Mouse (Mus musculus) cerebellum, adult 9-11 months (tissue): ENCODE data around the gene Gsk3b.
"Not testable (repeated sequence)": the region's sequence is repeated elsewhere in the genome, so short reads cannot be mapped to it uniquely, and the experiment has no call there.

Experiments
- DNase-seq: peaks from one replicate; pipeline ENCODE4 v3.0.0; 2022

Gsk3b gene

DNA sequence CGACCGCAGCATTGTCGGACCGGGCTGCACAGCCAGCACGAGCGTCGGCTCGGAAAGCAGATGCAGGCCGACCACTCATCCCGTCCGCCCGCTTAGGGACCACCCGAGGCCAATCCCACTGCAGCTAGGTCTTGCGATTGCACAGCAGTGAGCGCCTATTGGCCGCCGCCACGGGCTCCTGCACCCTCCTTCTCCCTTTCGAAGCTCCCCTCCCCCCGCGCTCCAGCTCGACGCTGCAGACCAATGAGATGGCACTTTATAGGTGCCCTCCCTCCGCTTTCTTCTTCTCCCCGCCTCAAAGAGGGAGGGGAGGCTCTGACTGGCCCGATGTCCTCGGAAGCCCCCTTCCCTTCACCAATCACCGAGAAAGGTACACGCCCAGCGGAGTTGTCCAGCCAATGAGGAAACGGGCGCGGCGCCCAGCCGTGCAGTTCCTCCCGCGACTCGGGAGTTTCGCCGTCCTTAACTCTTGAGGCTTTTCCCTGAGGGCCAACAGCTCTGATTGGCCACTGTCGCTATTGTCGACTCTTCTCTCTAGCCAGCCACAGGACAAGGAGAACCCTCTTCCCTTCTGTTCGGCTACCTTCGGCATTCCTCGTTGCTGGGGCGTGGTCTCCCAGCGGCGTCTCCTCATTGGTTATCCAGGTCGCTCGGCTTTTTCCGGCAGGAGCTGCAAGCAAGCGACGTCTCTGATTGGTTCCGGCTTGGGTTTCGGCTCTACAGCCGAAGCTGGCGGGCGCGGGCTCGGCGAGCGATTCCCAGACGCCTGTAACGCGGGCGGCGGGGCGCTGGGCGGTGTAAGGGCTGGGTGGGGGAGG is at the start of gene Gsk3b:
Gene Gsk3b, plus strand, starts transcription at position 373 of the 818 bp plus-strand sequence.
- peak; percentile 100 for DNase-seq

GRCm38 (mm10) chr16:38042160-38042559 is 46.6 kb upstream of the Gsk3b start:
- DNase-seq = no peak

- peak; percentile 73 for DNase-seq
Observed at GRCm38 (mm10) chr16:38044551-38044950, 44.2 kb upstream of the Gsk3b start.

GRCm38 (mm10) chr16:38047781-38048558 is 40.8 kb upstream of the Gsk3b start:
- DNase-seq = no peak

GRCm38 (mm10) chr16:38057898-38058297 is 30.9 kb upstream of the Gsk3b start:
- no peak for DNase-seq

GRCm38 (mm10) chr16:38058836-38059235 is 30.0 kb upstream of the Gsk3b start:
- DNase-seq = no peak

- DNase-seq = no peak
Observed at GRCm38 (mm10) chr16:38059631-38060030, 29.2 kb upstream of the Gsk3b start.

DNA sequence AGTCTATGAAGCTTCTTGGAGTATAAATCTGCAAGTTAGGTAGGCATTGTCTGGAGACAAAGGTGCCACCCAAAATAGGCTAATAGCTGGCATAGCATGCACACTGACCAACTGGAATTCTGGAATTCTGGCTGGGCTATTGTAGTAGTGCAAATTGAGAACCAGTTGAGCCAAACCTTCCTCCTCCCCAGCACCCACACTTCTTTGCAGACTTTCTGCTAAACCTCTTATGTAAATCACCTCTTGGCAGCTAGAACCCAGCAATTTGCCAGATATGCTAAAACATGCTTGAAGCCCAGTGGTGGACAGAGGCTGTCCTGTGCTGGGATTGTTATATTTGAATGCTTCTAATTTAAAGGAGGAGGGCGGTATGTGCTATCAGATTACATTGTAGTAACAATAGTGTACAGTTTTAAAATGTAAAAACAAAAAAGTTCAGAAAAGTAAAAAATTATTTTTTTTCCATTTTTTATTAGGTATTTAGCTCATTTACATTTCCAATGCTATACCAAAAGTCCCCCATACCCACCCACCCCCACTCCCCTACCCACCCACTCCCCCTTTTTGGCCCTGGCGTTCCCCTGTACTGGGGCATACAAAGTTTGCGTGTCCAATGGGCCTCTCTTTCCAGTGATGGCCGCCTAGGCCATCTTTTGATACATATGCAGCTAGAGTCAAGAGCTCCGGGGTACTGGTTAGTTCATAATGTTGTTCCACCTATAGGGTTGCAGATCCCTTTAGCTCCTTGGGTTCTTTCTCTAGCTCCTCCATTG is 14.8 kb upstream of the Gsk3b start:
- not testable (repeated sequence) for DNase-seq

DNA sequence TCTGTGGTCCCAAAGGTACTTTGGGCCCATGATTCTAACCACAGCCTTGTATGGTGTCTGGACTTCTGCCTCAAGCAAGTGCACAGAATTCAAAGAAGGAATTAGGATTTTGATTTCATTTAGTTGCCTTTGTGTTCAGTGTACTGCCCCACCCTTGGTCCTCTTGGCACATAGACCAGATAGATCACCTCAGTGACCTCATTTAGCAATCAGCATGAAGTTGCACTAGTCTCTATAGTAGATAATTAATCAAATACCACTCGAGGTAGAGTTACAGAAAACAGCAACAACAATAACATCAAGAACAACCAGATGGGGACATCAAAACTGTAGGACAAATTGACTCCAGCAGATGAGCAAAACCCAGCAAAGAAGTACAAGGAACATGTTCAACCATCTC is 8.6 kb upstream of the Gsk3b start:
- no peak for DNase-seq

DNA sequence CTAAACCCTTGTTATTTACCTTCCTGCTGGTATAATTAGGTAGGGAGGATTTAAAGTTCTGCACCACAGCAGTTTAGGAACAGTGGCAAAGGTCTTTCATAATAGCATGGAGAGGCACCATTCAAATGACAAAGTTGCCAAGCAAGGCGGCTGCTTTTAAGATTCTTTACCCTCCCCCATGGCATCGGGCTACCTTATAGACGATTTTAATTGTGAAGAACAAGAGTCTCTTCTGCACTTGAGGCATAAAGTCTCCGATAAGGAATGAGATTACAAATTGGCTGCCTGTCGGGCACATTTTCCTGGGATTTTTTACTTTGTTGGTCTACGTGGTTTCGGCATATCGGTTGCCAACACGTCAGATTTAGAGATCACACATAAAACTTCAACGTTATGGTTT is 1.6 kb upstream of the Gsk3b start:
- DNase-seq = peak; percentile 49

- no peak for DNase-seq
Observed at GRCm38 (mm10) chr16:38087645-38088125, 1.1 kb upstream of the Gsk3b start.

- no peak for DNase-seq
Observed at GRCm38 (mm10) chr16:38088126-38088628, 624 bp upstream of the Gsk3b start.

DNA sequence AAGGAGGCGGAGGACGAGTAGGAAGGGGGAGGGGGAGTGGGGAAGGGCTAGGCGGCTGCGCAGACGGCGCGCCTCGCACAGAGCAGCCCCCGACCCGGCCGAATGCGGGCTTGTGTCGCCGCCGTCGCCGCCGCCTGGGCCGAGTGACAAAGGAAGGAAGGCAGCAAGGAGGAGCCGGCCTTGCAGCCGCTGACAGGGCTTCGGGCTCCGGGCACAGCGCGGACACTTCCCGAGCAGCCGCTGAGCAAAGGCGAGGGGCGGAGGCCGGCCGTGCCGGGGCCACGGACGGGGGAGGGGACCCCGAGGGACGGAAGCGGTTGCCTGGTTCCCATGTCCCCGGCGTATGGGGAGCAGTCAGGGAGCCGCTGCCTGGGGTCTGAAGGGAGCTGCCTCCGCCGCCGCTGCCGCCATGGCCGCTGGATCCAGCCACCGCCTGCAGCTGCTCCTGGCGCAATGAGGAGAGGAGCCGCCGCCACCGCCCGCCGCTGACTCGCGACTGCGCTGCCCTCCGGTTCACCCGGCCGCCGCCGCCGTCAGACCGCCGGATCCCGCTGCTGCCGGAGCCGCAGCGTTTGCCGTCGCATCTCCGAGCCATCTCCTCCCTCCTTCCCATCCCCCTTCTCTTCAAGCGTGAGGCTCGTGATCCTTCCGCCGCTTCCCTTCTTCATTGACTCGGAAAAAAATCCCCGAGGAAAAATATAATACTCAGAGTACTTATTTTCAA is 808 bp downstream of the Gsk3b start:
- DNase-seq = no peak

DNA sequence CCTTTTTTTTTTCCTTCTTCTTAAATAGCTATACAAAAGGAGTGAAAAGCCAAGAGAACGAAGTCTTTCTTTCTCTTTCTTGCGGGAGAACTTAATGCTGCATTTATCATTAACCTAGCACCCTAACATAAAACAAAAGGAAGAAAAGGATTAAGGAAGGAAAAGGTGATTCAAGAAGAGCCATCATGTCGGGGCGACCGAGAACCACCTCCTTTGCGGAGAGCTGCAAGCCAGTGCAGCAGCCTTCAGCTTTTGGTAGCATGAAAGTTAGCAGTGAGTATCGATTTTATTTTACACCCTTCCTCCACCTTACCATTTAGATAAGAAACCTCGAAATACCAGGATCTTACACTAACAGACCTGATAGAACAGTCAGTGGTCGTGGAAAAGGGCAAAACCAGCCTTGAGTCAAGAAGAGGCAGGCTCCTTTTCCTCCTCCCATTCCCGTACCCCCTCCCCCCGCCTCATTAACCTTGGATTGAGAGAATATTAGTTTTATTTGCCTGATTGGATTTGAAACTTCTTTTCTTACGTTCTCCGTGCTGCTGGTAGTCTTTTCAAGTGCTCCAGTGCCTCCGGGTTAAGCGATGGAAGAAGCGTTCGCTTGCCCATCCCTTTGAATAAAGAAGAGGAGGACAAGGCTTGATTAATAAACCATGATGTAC is 1.7 kb downstream of the Gsk3b start:
- no peak for DNase-seq

- DNase-seq = no peak
Observed at GRCm38 (mm10) chr16:38091041-38091440, 2.2 kb downstream of the Gsk3b start.

GRCm38 (mm10) chr16:38091706-38092105 is 2.9 kb downstream of the Gsk3b start:
- DNase-seq = no peak

GRCm38 (mm10) chr16:38092598-38092997 is 3.8 kb downstream of the Gsk3b start:
- no peak for DNase-seq

DNA sequence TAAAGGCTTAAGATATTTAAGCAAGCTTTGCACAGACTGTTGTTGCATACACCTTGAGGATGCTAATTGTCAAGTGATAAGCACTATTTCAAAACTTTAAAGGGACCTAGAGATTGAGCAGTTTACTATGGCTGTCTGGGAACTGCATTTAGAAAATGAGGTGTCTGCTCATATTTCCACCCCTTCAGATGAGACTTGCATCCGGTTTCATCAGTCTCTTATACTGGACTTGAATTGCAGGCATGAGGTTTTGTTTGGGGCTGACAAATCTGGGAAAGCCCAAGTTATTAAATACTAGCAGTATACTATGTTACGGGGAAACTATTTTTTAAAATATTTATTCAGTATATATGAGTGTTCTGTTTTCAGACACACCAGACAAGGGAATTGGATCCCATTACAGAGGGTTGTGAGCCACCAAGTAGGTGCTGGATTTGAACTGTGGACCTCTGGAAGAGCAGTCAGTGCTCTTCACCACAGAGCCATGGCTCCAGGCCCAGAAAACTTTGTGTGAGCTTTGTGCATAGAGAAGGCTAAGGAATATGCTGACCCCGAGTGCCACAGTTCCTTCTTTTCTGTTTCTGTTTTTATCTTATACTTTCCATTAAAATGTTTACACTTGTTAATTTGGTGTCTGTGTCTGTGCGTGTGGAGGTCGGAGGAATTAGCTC is 6.5 kb downstream of the Gsk3b start:
- no peak for DNase-seq

DNA sequence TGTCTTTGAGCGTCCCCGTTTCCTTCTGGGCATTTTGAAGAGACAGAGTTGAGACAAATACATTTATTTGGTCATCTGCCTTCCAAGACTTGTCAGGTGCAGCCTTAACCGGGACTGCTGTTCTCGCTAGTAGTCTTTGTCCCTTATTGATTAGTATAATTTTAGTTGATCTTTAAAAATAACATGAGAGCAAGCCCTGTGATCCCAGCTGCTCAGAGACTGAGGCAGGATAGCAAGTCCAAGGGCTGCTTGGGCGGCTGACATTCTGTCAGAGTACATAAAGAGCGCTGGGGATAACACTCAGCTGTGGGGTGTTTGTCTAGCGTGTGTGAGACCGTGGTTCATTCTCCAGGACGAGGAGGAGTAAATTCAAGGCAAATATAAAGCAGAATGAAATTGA is 8.7 kb downstream of the Gsk3b start:
- no peak for DNase-seq

GRCm38 (mm10) chr16:38099325-38099724 is 10.5 kb downstream of the Gsk3b start:
- no peak for DNase-seq

DNA sequence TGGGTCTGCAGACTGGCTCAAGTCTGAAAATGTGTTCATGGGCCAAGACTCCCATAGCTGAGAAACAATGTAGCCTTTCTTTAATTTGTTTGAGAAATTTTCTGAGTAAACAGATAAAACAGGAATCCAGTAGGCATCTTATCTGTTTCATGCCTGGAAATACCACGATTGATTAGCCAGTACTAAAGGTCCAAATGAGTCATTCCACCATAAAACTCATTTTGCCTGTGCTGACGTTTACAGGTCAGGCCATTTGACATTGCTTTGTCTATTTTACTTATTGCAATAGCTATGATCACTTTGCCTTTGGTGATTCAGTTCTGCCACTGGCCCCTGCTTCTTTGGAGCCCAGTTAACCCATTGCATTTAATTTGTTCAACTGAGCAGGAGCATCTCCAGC is 11.8 kb downstream of the Gsk3b start:
- DNase-seq = no peak
